Mouse (Mus musculus): ENCODE results near the gene Bmp6.

The Bmp6 gene

DNA sequence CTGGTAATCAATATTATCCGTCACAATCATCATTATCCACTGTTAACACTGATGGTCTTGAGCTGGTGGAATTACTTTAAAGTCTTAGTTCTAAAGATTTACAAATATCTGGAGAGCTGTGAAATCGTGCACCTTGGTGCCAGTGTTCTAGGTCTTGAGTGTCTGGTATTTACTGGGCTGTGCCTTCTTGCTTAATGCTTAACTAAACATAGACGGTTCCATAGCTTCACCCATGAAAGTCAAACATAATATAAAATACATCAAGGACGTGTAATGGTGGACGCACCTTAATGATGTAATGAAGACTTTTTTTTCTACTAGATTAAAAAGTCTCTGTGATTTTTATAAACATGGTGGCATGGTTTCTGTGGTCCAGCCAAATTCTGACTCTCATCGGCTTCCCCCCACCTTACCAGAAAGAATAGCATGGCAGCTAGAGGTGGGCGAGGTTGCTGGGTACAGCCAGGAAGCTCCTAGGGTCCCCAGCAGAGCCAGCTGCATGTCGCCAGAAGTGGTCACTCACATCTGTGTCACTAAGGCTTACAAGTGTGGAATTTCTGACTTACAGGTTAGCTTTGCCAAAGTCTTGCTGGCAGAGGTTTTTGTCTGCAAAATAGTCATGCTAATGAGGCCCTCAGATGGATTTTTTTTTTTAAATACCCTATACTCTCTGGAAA is 200.0 kb downstream of the Bmp6 start:
- DNase-seq (ENCODE audit: low spot score) = no peak

DNA sequence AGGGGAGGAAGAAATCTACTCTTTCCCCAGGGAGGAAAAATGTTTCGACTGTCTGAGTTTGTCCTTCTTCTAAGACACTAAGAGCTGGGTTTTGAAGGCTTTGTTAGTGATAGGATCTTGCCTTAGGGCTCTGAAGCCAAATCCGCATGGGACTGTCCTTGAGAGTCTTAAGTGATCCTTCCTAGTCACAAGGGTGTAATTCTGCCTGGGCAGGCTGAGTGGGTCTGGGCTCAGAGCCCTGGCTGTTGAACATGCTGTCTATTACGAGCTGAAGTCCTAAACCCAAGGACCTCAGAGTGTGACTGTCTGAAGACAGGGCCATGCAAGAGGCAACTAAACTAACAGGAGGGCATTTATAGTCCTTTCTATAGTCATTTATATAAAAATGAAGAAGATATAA is 200.6 kb downstream of the Bmp6 start:
- no peak for DNase-seq (ENCODE audit: low spot score)

DNA sequence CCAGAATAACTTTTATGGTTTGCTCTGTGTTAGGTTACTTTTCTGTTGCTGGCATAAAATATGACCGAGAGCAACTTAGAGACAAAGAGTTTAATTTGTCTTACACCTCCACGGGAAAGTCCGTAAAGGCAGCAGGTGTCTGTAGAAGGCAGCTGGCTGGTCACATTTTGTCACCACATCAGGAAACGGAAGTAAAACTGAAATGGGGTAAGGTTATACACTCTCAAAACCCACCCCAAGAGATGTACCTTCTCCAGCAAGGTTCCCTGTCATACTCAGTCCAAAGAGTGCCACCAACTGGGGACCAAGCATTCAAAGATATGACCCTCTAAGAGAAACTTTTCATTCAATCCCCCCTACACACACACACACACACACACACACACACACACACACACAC is 201.8 kb downstream of the Bmp6 start:
- no peak for DNase-seq (ENCODE audit: low spot score)

DNA sequence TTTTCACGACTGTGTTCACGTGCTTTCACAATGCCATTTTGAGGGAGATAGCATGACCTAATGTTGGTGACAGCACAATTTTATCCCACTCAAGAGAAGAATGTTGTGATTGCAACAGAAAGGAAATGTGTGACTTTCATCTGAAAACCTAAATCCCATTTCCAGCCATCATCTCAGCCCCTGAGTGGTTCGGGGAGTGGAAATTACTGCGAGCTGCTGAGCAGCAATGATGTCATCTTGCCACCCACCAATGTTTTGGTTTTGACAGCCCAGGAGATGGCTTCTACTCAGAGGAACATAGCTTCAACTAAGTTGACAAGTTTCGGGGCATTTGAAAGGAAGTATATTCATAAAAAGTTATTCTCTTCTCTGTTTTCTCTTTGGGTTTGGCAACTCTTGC is 202.8 kb downstream of the Bmp6 start:
- no peak for DNase-seq (ENCODE audit: low spot score)

DNA sequence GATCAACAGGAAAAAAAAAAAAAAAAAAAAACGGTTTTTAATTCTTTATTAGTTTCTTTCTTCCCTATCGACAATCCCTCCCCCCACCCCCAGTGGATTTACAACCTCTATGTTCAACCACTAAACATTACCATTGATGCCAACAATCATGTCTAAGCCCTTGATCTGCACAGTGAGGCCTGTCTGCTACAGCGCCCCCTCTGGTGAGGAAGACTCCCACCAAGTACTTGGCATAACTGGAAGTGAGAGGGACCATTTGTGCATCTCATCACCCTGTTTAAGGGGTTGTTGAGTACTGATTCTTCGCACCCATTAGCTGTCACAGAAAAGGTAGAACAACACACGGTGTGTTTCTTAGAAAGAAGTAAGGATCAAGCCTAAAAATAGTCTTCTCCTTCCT is 203.8 kb downstream of the Bmp6 start:
- DNase-seq (ENCODE audit: low spot score) = no peak
